Mouse (Mus musculus): ENCODE data around the gene Sdad1. TPM values are rescaled to one million over a fixed set of nuclear protein-coding genes. Genes with fewer than 3 reads are reported as not detected.

Sdad1 gene
- polyA plus RNA-seq, 2 experiments, result 9.5 to 17.4 TPM

- H3K9ac ChIP-seq (replicated peaks), result no peak overlapping the region
- no peak for DNase-seq (ENCODE audit: low read depth in 3 of 3, low spot score in 3 of 3)
- no peak for TF ChIP-seq CTCF (IDR thresholded peaks at IDR 0.05; ENCODE audit: low read depth)
- TF ChIP-seq EP300 (IDR thresholded peaks at IDR 0.05; ENCODE audit: low read depth), result no peak
- no peak overlapping the region for H3K4me3 ChIP-seq (ENCODE audit: insufficient read depth in 1 of 2, low read depth in 2 of 2, low read length in 2 of 2)
- no peaks in the 10 kb centered on the region for H3K4me1 ChIP-seq (replicated peaks; ENCODE audit: control insufficient read depth in 2 of 2, insufficient read depth in 2 of 2, low read length in 1 of 2)
- no peaks in the 10 kb centered on the region for H3K36me3 ChIP-seq (replicated peaks; ENCODE audit: control insufficient read depth, insufficient read depth, low read depth)
- 77% methylated on average over 2 of the region's 2 CpGs for WGBS (ENCODE audit: insufficient replicate concordance)
- H3K27ac ChIP-seq, result no peak overlapping the region
- no peak overlapping the region for H3K4me2 ChIP-seq (ENCODE audit: low read depth)
- H3K27me3 ChIP-seq (ENCODE audit: control insufficient read depth, insufficient read depth, low read length), result no peaks in the 10 kb centered on the region
- no peaks in the 10 kb centered on the region; the same call in 1 of the 2 replicates for H3K9me3 ChIP-seq (ENCODE audit: control insufficient read depth, low read length)
- no peak for ATAC-seq (ENCODE audit: insufficient read depth)
Measured at GRCm38 (mm10) chr5:92244900-92245299, 65.4 kb downstream of the Sdad1 start.

DNA sequence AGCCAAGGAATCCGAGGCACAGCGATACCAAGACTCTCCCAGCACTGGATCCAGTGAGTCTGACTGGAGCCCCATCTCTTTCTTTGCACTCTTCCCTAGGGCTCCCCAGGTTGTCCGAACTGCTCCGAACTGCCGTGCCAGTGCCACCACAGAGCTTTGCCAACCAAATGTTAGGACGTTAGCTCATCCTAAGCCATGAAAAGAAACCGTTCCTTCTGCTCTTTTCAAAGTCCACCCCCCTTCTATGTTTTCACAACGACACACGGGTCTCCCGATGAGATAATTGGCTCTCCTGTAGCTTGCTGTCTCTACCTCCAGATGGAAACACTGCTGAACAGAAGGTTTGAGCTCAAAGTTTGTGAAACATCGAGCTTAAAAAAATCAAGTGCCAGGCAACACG, 69.5 kb downstream of the Sdad1 start:
- no peaks in the 10 kb centered on the region for H3K9me3 ChIP-seq (ENCODE audit: control insufficient read depth, low read length)
- DNase-seq (ENCODE audit: low read depth in 3 of 3, low spot score in 3 of 3) (no peak), ATAC-seq (ENCODE audit: insufficient read depth) (no peak)
- no peaks in the 10 kb centered on the region for H3K4me1 ChIP-seq (replicated peaks; ENCODE audit: control insufficient read depth in 2 of 2, insufficient read depth in 2 of 2, low read length in 1 of 2)
- no peaks in the 10 kb centered on the region for H3K27me3 ChIP-seq (ENCODE audit: control insufficient read depth, insufficient read depth, low read length)
- H3K9ac ChIP-seq (replicated peaks), result no peak overlapping the region
- TF ChIP-seq CTCF (IDR thresholded peaks at IDR 0.05; ENCODE audit: low read depth), result no peak
- no peak overlapping the region for H3K27ac ChIP-seq
- H3K4me2 ChIP-seq (ENCODE audit: low read depth), result no peak overlapping the region
- 69% methylated on average over 12 of the region's 12 CpGs for WGBS (ENCODE audit: insufficient replicate concordance)
- no peaks in the 10 kb centered on the region for H3K36me3 ChIP-seq (replicated peaks; ENCODE audit: control insufficient read depth, insufficient read depth, low read depth)
- no peak overlapping the region for H3K4me3 ChIP-seq (ENCODE audit: insufficient read depth in 1 of 2, low read depth in 2 of 2, low read length in 2 of 2)

DNA sequence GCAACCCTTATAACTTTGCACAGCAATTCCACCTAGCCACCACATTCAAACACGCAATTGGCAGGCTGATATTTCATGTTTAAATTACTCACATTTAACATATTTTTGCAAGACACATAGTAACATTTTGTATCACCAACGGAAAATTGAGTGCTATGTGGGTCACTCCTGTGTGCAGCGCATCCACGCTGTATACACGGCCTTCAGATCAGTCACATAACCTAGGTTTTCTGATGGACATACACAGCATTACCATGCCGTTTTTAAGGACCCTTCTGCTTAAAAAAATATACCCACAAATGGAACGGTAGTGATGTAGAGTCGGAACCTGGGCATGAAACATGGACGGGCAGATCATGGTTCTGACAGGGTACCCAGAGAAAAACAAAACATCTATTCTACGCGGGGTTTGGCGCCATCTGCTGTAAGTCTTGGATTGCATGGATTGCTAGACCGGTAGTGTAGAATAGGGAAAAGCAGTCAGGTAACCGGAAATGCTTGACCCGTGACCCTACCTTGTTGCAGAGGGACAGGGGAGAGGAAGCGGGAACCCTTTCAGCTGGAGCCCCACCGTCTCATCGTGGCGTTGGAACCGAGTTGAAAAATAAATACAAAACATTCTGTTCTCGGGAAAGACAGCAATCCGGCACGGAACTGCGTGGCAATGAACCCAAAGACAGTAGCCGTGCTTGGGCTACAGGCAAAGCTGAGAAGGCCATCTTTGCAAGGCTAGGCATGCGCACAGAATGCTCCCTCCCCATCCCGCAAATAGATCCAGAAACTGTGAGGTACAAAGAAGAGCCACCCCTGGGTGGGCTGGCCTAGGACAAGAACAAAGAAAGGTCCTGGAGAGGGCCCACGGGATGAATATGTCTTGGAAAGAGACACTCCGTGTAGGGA, 70.7 kb downstream of the Sdad1 start:
- Histone ChIP-seq H3K27ac (no peak overlapping the region), H3K36me3 (replicated peaks; ENCODE audit: control insufficient read depth, insufficient read depth, low read depth) (no peaks in the 10 kb centered on the region), H3K27me3 (ENCODE audit: control insufficient read depth, insufficient read depth, low read length) (no peaks in the 10 kb centered on the region), H3K4me2 (ENCODE audit: low read depth) (no peak overlapping the region; the same call in 1 of the 2 replicates), H3K9ac (replicated peaks) (no peak overlapping the region), H3K4me1 (replicated peaks; ENCODE audit: control insufficient read depth in 2 of 2, insufficient read depth in 2 of 2, low read length in 1 of 2) (no peaks in the 10 kb centered on the region), H3K4me3 (ENCODE audit: insufficient read depth in 1 of 2, low read depth in 2 of 2, low read length in 2 of 2) (no peak overlapping the region), H3K9me3 (ENCODE audit: control insufficient read depth, low read length) (no peaks in the 10 kb centered on the region)
- 34% methylated on average over 29 of the region's 29 CpGs for WGBS (ENCODE audit: insufficient replicate concordance)
- TF ChIP-seq EP300 (IDR thresholded peaks at IDR 0.05; ENCODE audit: low read depth) (no peak), CTCF (IDR thresholded peaks at IDR 0.05; ENCODE audit: low read depth) (peak; percentile 70)
- no peak for ATAC-seq (ENCODE audit: insufficient read depth)
- peak in 1 of 3 experiments; percentile 19 for DNase-seq (ENCODE audit: low read depth in 3 of 3, low spot score in 3 of 3)

- DNase-seq (ENCODE audit: low read depth in 3 of 3, low spot score in 3 of 3), result no peak
- no peaks in the 10 kb centered on the region; the same call in 1 of the 2 replicates for H3K27me3 ChIP-seq (ENCODE audit: control insufficient read depth, insufficient read depth, low read length)
Measured at GRCm38 (mm10) chr5:92234939-92235557, 75.2 kb downstream of the Sdad1 start.

More at GRCm38 (mm10) chr5:92234939-92235557, 75.2 kb downstream of the Sdad1 start:
- no peak overlapping the region for H3K4me2 ChIP-seq (ENCODE audit: low read depth)
- H3K4me3 ChIP-seq (ENCODE audit: insufficient read depth in 1 of 2, low read depth in 2 of 2, low read length in 2 of 2), result no peak overlapping the region
- no peaks in the 10 kb centered on the region for H3K4me1 ChIP-seq (replicated peaks; ENCODE audit: control insufficient read depth in 2 of 2, insufficient read depth in 2 of 2, low read length in 1 of 2)
- no peak overlapping the region for H3K27ac ChIP-seq
- no peak overlapping the region for H3K9ac ChIP-seq (replicated peaks)
- ATAC-seq (ENCODE audit: insufficient read depth), result no peak
- WGBS (ENCODE audit: insufficient replicate concordance), result 8% methylated on average over 5 of the region's 5 CpGs
- H3K36me3 ChIP-seq (replicated peaks; ENCODE audit: control insufficient read depth, insufficient read depth, low read depth), result no peaks in the 10 kb centered on the region
- TF ChIP-seq EP300 (IDR thresholded peaks at IDR 0.05; ENCODE audit: low read depth) (no peak), CTCF (IDR thresholded peaks at IDR 0.05; ENCODE audit: low read depth) (no peak)
- H3K9me3 ChIP-seq (ENCODE audit: control insufficient read depth, low read length), result no peaks in the 10 kb centered on the region

Other genes starting within 250 kb of the Sdad1 start
- gene G3bp2, start 226.8 kb downstream of the Sdad1 start, polyA plus RNA-seq (2012; rRNA removed), result 12.5 and 19.0 TPM in 2 replicates
- 54.3 and 56.0 TPM in 2 replicates for gene G3bp2, start 226.8 kb downstream of the Sdad1 start, polyA plus RNA-seq (2014; fragmentation: Nextera tagmentation; extraction: Ambion mirVana)
- 11.1 and 18.6 TPM in 2 replicates for gene Uso1, start 172.5 kb downstream of the Sdad1 start, polyA plus RNA-seq (2012; rRNA removed)
- 14.3 and 14.7 TPM in 2 replicates for gene Uso1, start 172.5 kb downstream of the Sdad1 start, polyA plus RNA-seq (2014; fragmentation: Nextera tagmentation; extraction: Ambion mirVana)
- not detected in 2 replicates for gene U90926, start 95.1 kb downstream of the Sdad1 start, polyA plus RNA-seq (2012; rRNA removed)
- gene U90926, start 95.1 kb downstream of the Sdad1 start, polyA plus RNA-seq (2014; fragmentation: Nextera tagmentation; extraction: Ambion mirVana), result not detected in 2 replicates
- 0.05 and 0.13 TPM in 2 replicates for gene Ppef2, start 54.2 kb downstream of the Sdad1 start, polyA plus RNA-seq (2012; rRNA removed)
- gene Ppef2, start 54.2 kb downstream of the Sdad1 start, polyA plus RNA-seq (2014; fragmentation: Nextera tagmentation; extraction: Ambion mirVana), result not detected in 2 replicates
- 4.3 and 4.4 TPM in 2 replicates for gene Naaa, start 32.3 kb downstream of the Sdad1 start, polyA plus RNA-seq (2012; rRNA removed)
- 3.6 and 4.5 TPM in 2 replicates for gene Naaa, start 32.3 kb downstream of the Sdad1 start, polyA plus RNA-seq (2014; fragmentation: Nextera tagmentation; extraction: Ambion mirVana)
- gene Cxcl9, start 17.6 kb upstream of the Sdad1 start, polyA plus RNA-seq (2012; rRNA removed), result 0.06 TPM in 1 of 2 replicates, not detected in the other
- gene Cxcl9, start 17.6 kb upstream of the Sdad1 start, polyA plus RNA-seq (2014; fragmentation: Nextera tagmentation; extraction: Ambion mirVana), result 0.20 TPM in 1 of 2 replicates, not detected in the other
- gene Art3, start 21.3 kb upstream of the Sdad1 start, polyA plus RNA-seq (2012; rRNA removed), result 0.53 and 1.1 TPM in 2 replicates
- 1.7 and 2.1 TPM in 2 replicates for gene Art3, start 21.3 kb upstream of the Sdad1 start, polyA plus RNA-seq (2014; fragmentation: Nextera tagmentation; extraction: Ambion mirVana)
- 7.8 and 10.0 TPM in 2 replicates for gene Cxcl10, start 38.4 kb upstream of the Sdad1 start, polyA plus RNA-seq (2012; rRNA removed)
- gene Cxcl10, start 38.4 kb upstream of the Sdad1 start, polyA plus RNA-seq (2014; fragmentation: Nextera tagmentation; extraction: Ambion mirVana), result 4.8 and 6.0 TPM in 2 replicates
- gene Nup54, start 124.7 kb upstream of the Sdad1 start, polyA plus RNA-seq (2012; rRNA removed), result 14.5 and 20.7 TPM in 2 replicates
- 26.6 and 31.9 TPM in 2 replicates for gene Nup54, start 124.7 kb upstream of the Sdad1 start, polyA plus RNA-seq (2014; fragmentation: Nextera tagmentation; extraction: Ambion mirVana)
- 4.5 and 5.7 TPM in 2 replicates for gene Scarb2, start 196.4 kb upstream of the Sdad1 start, polyA plus RNA-seq (2012; rRNA removed)
- 5.2 and 5.4 TPM in 2 replicates for gene Scarb2, start 196.4 kb upstream of the Sdad1 start, polyA plus RNA-seq (2014; fragmentation: Nextera tagmentation; extraction: Ambion mirVana)
- 0.96 and 1.0 TPM in 2 replicates for gene Fam47e, start 244.6 kb upstream of the Sdad1 start, polyA plus RNA-seq (2012; rRNA removed)
- 1.4 and 1.8 TPM in 2 replicates for gene Fam47e, start 244.6 kb upstream of the Sdad1 start, polyA plus RNA-seq (2014; fragmentation: Nextera tagmentation; extraction: Ambion mirVana)